Mouse (Mus musculus): ENCODE data around the gene Il5. TPM values are rescaled to one million over a fixed set of nuclear protein-coding genes. Genes with fewer than 3 reads are reported as not detected.
A peak's percentile ranks its signal among the peaks of the same experiment; 100 is the strongest.

Gene Il5
- polyA plus RNA-seq, 1 experiment from 2014 or later = not detected

DNA sequence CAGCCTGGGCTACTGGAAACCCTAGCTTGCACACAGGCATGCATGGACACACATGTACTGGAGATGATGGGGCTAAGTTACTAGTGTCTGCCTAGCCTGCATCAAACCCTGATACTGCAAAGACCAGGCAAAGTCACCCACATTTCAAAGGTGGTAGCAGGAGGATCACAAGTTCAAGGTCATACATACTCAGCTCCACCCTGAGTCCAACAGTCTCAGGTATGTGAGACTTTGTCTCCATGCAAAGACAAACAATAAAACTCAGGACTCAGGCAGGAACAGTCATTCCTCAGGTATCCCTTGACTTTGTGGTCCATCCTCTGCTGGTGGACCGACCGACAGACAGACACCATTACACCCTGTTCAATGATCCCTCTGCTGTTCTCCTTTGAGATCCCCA lies 41.8 kb downstream of the Il5 start:
- no peak overlapping the region for H3K9ac ChIP-seq (ENCODE audit: low read length)
- peak overlapping the region; percentile 97 for H3K27ac ChIP-seq (replicated peaks)
- peak overlapping the region; percentile 50 for H3K4me2 ChIP-seq (replicated peaks; ENCODE audit: low read depth)
- H3K4me3 ChIP-seq (ENCODE audit: low read depth, low read length) = peak overlapping the region; percentile 23; the same call in 1 of the 2 replicates
- no peaks in the 10 kb centered on the region for H3K36me3 ChIP-seq (ENCODE audit: control insufficient read depth, insufficient read depth, low read length)
- H3K9me3 ChIP-seq (ENCODE audit: control insufficient read depth, low read length) = no peaks in the 10 kb centered on the region
- no peak for DNase-seq (ENCODE audit: low spot score)
- peaks cover 19% of the 10 kb centered on the region for H3K4me1 ChIP-seq (replicated peaks; ENCODE audit: control insufficient read depth, insufficient read depth)
- no peaks in the 10 kb centered on the region for H3K27me3 ChIP-seq (ENCODE audit: control insufficient read depth, insufficient read depth, low read length)
- WGBS = 23% methylated on average over 2 of the region's 2 CpGs
- TF ChIP-seq EP300 (optimal IDR thresholded peaks at IDR 0.05) (no peak), CTCF (IDR thresholded peaks at IDR 0.05; ENCODE audit: low read depth) (no peak)
- ATAC-seq (ENCODE audit: low FRiP score, low TSS enrichment) = no peak

- 1% methylated on average over 23 of the region's 23 CpGs for WGBS
- ATAC-seq (ENCODE audit: low FRiP score, low TSS enrichment) (peak; percentile 66), DNase-seq (ENCODE audit: low spot score) (peak; percentile 97)
- Histone ChIP-seq H3K9me3 (ENCODE audit: control insufficient read depth, low read length) (no peaks in the 10 kb centered on the region), H3K4me1 (replicated peaks; ENCODE audit: control insufficient read depth, insufficient read depth) (peaks cover 19% of the 10 kb centered on the region), H3K27me3 (ENCODE audit: control insufficient read depth, insufficient read depth, low read length) (no peaks in the 10 kb centered on the region), H3K36me3 (ENCODE audit: control insufficient read depth, insufficient read depth, low read length) (no peaks in the 10 kb centered on the region), H3K4me3 (ENCODE audit: low read depth, low read length) (peak overlapping the region; percentile 23), H3K27ac (replicated peaks) (peak overlapping the region; percentile 97), H3K9ac (ENCODE audit: low read length) (peak overlapping the region; percentile 55), H3K4me2 (replicated peaks; ENCODE audit: low read depth) (peak overlapping the region; percentile 50)
- TF ChIP-seq CTCF (IDR thresholded peaks at IDR 0.05; ENCODE audit: low read depth) (peak; percentile 6; the same call in 1 of the 2 replicates), EP300 (optimal IDR thresholded peaks at IDR 0.05) (peak; percentile 45)
Observed at GRCm38 (mm10) chr11:53762827-53763495, 42.4 kb downstream of the Il5 start.

GRCm38 (mm10) chr11:53763496-53764140 lies 43.0 kb downstream of the Il5 start:
- DNase-seq (ENCODE audit: low spot score) (peak; percentile 91), ATAC-seq (ENCODE audit: low FRiP score, low TSS enrichment) (peak; percentile 84)
- peak; percentile 67 for TF ChIP-seq CTCF (IDR thresholded peaks at IDR 0.05; ENCODE audit: low read depth)
- TF ChIP-seq EP300 (optimal IDR thresholded peaks at IDR 0.05) = no peak
- peak overlapping the region; percentile 50 for H3K4me2 ChIP-seq (replicated peaks; ENCODE audit: low read depth)
- no peaks in the 10 kb centered on the region for H3K36me3 ChIP-seq (ENCODE audit: control insufficient read depth, insufficient read depth, low read length)
- no peaks in the 10 kb centered on the region for H3K27me3 ChIP-seq (ENCODE audit: control insufficient read depth, insufficient read depth, low read length)
- H3K27ac ChIP-seq (replicated peaks) = peak overlapping the region; percentile 97
- peak overlapping the region; percentile 23 for H3K4me3 ChIP-seq (ENCODE audit: low read depth, low read length)
- peaks cover 19% of the 10 kb centered on the region for H3K4me1 ChIP-seq (replicated peaks; ENCODE audit: control insufficient read depth, insufficient read depth)
- peak overlapping the region; percentile 55 for H3K9ac ChIP-seq (ENCODE audit: low read length)
- H3K9me3 ChIP-seq (ENCODE audit: control insufficient read depth, low read length) = no peaks in the 10 kb centered on the region
- under 1% methylated on average over 32 of the region's 33 CpGs for WGBS

DNA sequence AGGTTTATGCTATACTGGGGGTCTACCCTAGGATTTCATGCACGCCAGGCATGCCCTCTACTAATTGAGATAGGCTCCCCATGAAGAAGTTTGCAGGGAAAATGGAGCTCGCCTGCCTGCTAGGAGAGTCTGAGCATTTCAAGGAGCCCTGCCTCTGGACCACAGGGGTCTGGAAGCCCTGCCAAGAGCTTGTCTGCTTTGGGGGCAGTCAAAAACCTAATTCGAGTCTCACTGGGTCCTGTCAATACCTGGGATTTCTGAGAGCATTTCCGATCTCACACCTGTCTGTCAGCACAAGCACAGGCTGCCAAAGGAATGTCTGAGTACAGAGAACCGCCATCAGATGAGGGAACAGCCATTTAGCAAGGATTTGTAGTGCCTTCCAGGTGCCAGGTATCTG lies 44.0 kb downstream of the Il5 start:
- H3K9me3 ChIP-seq (ENCODE audit: control insufficient read depth, low read length) = no peaks in the 10 kb centered on the region
- no peak for DNase-seq (ENCODE audit: low spot score)
- 66% methylated on average over 5 of the region's 5 CpGs for WGBS
- no peak overlapping the region for H3K4me2 ChIP-seq (replicated peaks; ENCODE audit: low read depth)
- TF ChIP-seq EP300 (optimal IDR thresholded peaks at IDR 0.05) (no peak), CTCF (IDR thresholded peaks at IDR 0.05; ENCODE audit: low read depth) (no peak)
- H3K9ac ChIP-seq (ENCODE audit: low read length) = no peak overlapping the region
- H3K4me3 ChIP-seq (ENCODE audit: low read depth, low read length) = no peak overlapping the region
- peak overlapping the region; percentile 97 for H3K27ac ChIP-seq (replicated peaks)
- peaks cover 15% of the 10 kb centered on the region for H3K4me1 ChIP-seq (replicated peaks; ENCODE audit: control insufficient read depth, insufficient read depth)
- ATAC-seq (ENCODE audit: low FRiP score, low TSS enrichment) = no peak
- H3K36me3 ChIP-seq (ENCODE audit: control insufficient read depth, insufficient read depth, low read length) = no peaks in the 10 kb centered on the region
- H3K27me3 ChIP-seq (ENCODE audit: control insufficient read depth, insufficient read depth, low read length) = no peaks in the 10 kb centered on the region

- no peak for DNase-seq (ENCODE audit: low spot score)
- H3K4me1 ChIP-seq (replicated peaks; ENCODE audit: control insufficient read depth, insufficient read depth) = peaks cover 3% of the 10 kb centered on the region; the same call in 1 of the 2 replicates
- no peak overlapping the region for H3K4me2 ChIP-seq (replicated peaks; ENCODE audit: low read depth)
- no peak overlapping the region for H3K9ac ChIP-seq (ENCODE audit: low read length)
- no peaks in the 10 kb centered on the region; the same call in 1 of the 2 replicates for H3K36me3 ChIP-seq (ENCODE audit: control insufficient read depth, insufficient read depth, low read length)
- H3K9me3 ChIP-seq (ENCODE audit: control insufficient read depth, low read length) = no peaks in the 10 kb centered on the region
- no peaks in the 10 kb centered on the region for H3K27me3 ChIP-seq (ENCODE audit: control insufficient read depth, insufficient read depth, low read length)
- no peak for ATAC-seq (ENCODE audit: low FRiP score, low TSS enrichment)
- 68% methylated on average over 13 of the region's 13 CpGs for WGBS
- H3K4me3 ChIP-seq (ENCODE audit: low read depth, low read length) = no peak overlapping the region
- no peak overlapping the region for H3K27ac ChIP-seq (replicated peaks)
- no peak for TF ChIP-seq CTCF (IDR thresholded peaks at IDR 0.05; ENCODE audit: low read depth)
Observed at GRCm38 (mm10) chr11:53768422-53769184, 48.0 kb downstream of the Il5 start.

Data from stomach, postnatal 0 days (tissue).